Mouse (Mus musculus) liver, adult (tissue): Measurements from ENCODE around the gene Slc25a18.

Experiments used
- GATA4 ChIP-seq: IDR thresholded peaks from 2 replicates; pipeline ENCODE4 v1.6.1; 2014; ENCODE audit warnings: mild to moderate bottlenecking, low read length; ENCODE audit not compliant: insufficient replicate concordance

Gene Slc25a18

GRCm38 (mm10) chr6:120790717-120791116 lies 17.3 kb downstream of the Slc25a18 start:
- TF ChIP-seq GATA4 = no peak

GRCm38 (mm10) chr6:120792947-120793346 lies 19.6 kb downstream of the Slc25a18 start:
- TF ChIP-seq GATA4 = no peak

GRCm38 (mm10) chr6:120795422-120796086 lies 22.2 kb downstream of the Slc25a18 start:
- no peak for TF ChIP-seq GATA4

GRCm38 (mm10) chr6:120796111-120796510 lies 22.7 kb downstream of the Slc25a18 start:
- TF ChIP-seq GATA4 = no peak

- no peak for TF ChIP-seq GATA4
Measured at GRCm38 (mm10) chr6:120798019-120798418, 24.6 kb downstream of the Slc25a18 start.

- no peak for TF ChIP-seq GATA4
Measured at GRCm38 (mm10) chr6:120798905-120799304, 25.5 kb downstream of the Slc25a18 start.

- TF ChIP-seq GATA4 = no peak
Measured at GRCm38 (mm10) chr6:120799581-120800041, 26.2 kb downstream of the Slc25a18 start.

- TF ChIP-seq GATA4 = no peak
Measured at GRCm38 (mm10) chr6:120806999-120807737, 33.8 kb downstream of the Slc25a18 start.

GRCm38 (mm10) chr6:120807738-120808081 lies 34.3 kb downstream of the Slc25a18 start:
- no peak for TF ChIP-seq GATA4

- no peak for TF ChIP-seq GATA4
Measured at GRCm38 (mm10) chr6:120819294-120819693, 45.9 kb downstream of the Slc25a18 start.

GRCm38 (mm10) chr6:120820144-120820543 lies 46.8 kb downstream of the Slc25a18 start:
- TF ChIP-seq GATA4 = no peak

GRCm38 (mm10) chr6:120820941-120821340 lies 47.6 kb downstream of the Slc25a18 start:
- TF ChIP-seq GATA4 = no peak

- no peak for TF ChIP-seq GATA4
Measured at GRCm38 (mm10) chr6:120821715-120822114, 48.3 kb downstream of the Slc25a18 start.

GRCm38 (mm10) chr6:120822307-120822928 lies 49.0 kb downstream of the Slc25a18 start, which contains the start of gene Atp6v1e1:
Gene Atp6v1e1 (minus strand): TSS chr6:120822793.
- 0 out of 2 replicates have a peak, but pooled peaks have one; percentile 22 for TF ChIP-seq GATA4

- no peak for TF ChIP-seq GATA4
Measured at GRCm38 (mm10) chr6:120822937-120823614, 49.7 kb downstream of the Slc25a18 start.
